Mouse (Mus musculus) testis, adult 2 months (tissue): ENCODE results near the gene She. TPM values are rescaled to one million over a fixed set of nuclear protein-coding genes. Genes with fewer than 3 reads are reported as not detected.

Experiments
- H3K27ac ChIP-seq: fragments of 200-500 bp; 2 replicates; pipeline ENCODE4 v1.5.1; 2012; ENCODE audit warnings: low read depth, low read length; ENCODE audit not compliant: control insufficient read depth, insufficient read depth
- H3K27me3 ChIP-seq: fragments of 200-500 bp; 2 replicates; pipeline ENCODE4 v1.6.1; 2012; ENCODE audit warnings: mild to moderate bottlenecking, low read length, moderate library complexity; ENCODE audit not compliant: control insufficient read depth, insufficient read depth
- H3K36me3 ChIP-seq: fragments of 200-500 bp; 2 replicates; pipeline ENCODE4 v1.6.1; 2012; ENCODE audit warnings: mild to moderate bottlenecking, low read length; ENCODE audit not compliant: control insufficient read depth, insufficient read depth
- H3K4me1 ChIP-seq: fragments of 200-500 bp; 2 replicates; pipeline ENCODE4 v1.6.1; 2012; ENCODE audit warnings: low read length; ENCODE audit not compliant: control insufficient read depth, insufficient read depth
- H3K4me3 ChIP-seq: fragments of 200-500 bp; 2 replicates; pipeline ENCODE4 v1.5.1; 2012; ENCODE audit warnings: low read depth, mild to moderate bottlenecking, low read length, moderate library complexity, mixed read lengths; ENCODE audit not compliant: control insufficient read depth
- CTCF ChIP-seq: fragments of 200-500 bp; IDR thresholded peaks from 2 replicates; pipeline ENCODE4 v1.5.1; 2012; ENCODE audit warnings: low read depth, mild to moderate bottlenecking, inconsistent platforms, low read length, moderate library complexity; ENCODE audit not compliant: control insufficient read depth, insufficient read depth, insufficient replicate concordance
- POLR2A ChIP-seq: fragments of 200-500 bp; IDR thresholded peaks from 2 replicates; pipeline ENCODE4 v1.6.1; 2012; ENCODE audit warnings: low read depth, mild to moderate bottlenecking, inconsistent platforms, low read length, moderate library complexity; ENCODE audit not compliant: control insufficient read depth
- polyA plus RNA-seq: library from polyadenylated mRNA; depleted of rRNA; stranded (reverse); fragments of >200 nt; gene quantifications from 2 replicates; pipeline ENCODE4 v1.2.3, GENCODE M21; 2012; rRNA removed

She gene
- 0.12 and 0.24 TPM in 2 replicates for polyA plus RNA-seq

GRCm38 (mm10) chr3:89830815-89831591 lies at the start of gene She:
Gene She (plus strand): TSS chr3:89831370.
- Histone ChIP-seq H3K4me3 (peak within 1 kb of the TSS; percentile 47), H3K36me3 (no peaks in the 10 kb centered on the region), H3K27me3 (no peaks in the 10 kb centered on the region), H3K4me1 (peaks cover 10% of the 10 kb centered on the region), H3K27ac (no peak within 1 kb of the TSS)
- no peak for TF ChIP-seq POLR2A
- no peak for TF ChIP-seq CTCF

- no peaks in the 10 kb centered on the region for H3K27me3 ChIP-seq
- no peak overlapping the region for H3K27ac ChIP-seq
- H3K4me3 ChIP-seq, result no peak overlapping the region
- TF ChIP-seq POLR2A (no peak), CTCF (no peak)
- H3K36me3 ChIP-seq, result peaks cover 6% of the 10 kb centered on the region
- no peaks in the 10 kb centered on the region for H3K4me1 ChIP-seq
Observed at GRCm38 (mm10) chr3:89781640-89782039, 49.5 kb upstream of the She start.

GRCm38 (mm10) chr3:89784991-89785753 lies 46.0 kb upstream of the She start:
- peak; percentile 84; the same call in 1 of the 2 replicates for TF ChIP-seq CTCF
- no peak for TF ChIP-seq POLR2A
- no peak overlapping the region for H3K27ac ChIP-seq
- no peaks in the 10 kb centered on the region for H3K27me3 ChIP-seq
- no peak overlapping the region for H3K4me3 ChIP-seq
- peaks cover 2% of the 10 kb centered on the region for H3K36me3 ChIP-seq
- peaks cover 4% of the 10 kb centered on the region for H3K4me1 ChIP-seq

- Histone ChIP-seq H3K27me3 (no peaks in the 10 kb centered on the region), H3K27ac (no peak overlapping the region), H3K36me3 (peaks cover 2% of the 10 kb centered on the region), H3K4me3 (no peak overlapping the region), H3K4me1 (peaks cover 4% of the 10 kb centered on the region)
- TF ChIP-seq CTCF, result no peak
Observed at GRCm38 (mm10) chr3:89786275-89786674, 44.9 kb upstream of the She start.

DNA sequence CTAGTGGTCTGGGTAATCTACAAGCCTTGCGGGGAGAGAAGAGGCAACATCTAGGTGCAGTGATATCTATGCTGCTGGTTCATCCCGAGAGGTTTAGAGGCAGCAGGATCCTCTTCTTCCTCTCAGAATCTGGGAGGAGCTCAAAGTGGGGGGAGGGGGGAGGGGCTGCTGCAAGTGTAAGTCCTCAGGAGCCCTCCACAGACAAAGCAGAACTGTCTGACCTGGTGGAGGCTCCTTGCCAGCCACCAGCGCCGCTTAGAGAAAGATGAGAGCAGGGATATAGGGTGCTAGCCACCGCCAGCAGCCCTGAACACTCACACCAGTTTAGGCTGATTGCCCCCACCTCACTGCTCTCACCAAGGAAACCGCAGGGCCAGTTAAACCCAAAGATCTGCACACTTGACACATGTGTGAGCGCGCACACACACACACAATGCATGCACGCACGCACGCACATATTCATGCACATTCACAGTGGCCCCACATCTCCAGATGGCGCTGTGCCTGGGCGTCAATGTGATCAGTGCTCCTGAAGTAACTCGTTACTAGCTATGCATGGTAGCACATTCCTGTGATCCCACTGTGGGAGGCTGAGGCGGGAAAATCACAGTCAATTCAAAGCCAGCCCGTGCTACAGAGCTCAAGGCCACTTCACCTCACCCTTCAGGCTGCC lies 42.4 kb upstream of the She start:
- H3K36me3 ChIP-seq, result no peaks in the 10 kb centered on the region
- H3K4me3 ChIP-seq, result no peak overlapping the region
- H3K4me1 ChIP-seq, result peaks cover 4% of the 10 kb centered on the region
- no peak for TF ChIP-seq POLR2A
- no peak for TF ChIP-seq CTCF
- H3K27ac ChIP-seq, result no peak overlapping the region
- no peaks in the 10 kb centered on the region for H3K27me3 ChIP-seq

DNA sequence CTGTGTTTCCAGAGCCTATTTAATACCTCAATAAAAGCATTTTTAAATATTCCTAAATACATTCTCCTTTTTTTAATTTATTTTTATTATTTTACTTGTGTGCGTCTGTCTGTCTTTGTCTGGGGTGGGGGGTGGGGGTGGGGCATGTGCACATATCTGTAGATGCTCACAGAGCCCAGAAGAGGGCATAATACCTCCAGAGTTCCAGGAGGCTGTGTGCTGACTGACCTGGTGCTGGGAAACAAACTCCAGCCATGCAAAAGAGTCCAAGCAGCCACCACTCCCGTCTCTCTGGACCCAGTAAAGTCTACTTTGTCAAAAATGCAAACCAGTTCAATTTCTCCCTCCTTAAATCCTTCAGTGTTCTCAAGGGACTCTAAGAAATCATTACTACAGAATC lies 36.6 kb upstream of the She start:
- no peak overlapping the region for H3K4me3 ChIP-seq
- H3K27me3 ChIP-seq, result no peaks in the 10 kb centered on the region
- no peak overlapping the region for H3K27ac ChIP-seq
- H3K4me1 ChIP-seq, result peaks cover under 1% of the 10 kb centered on the region; the same call in 1 of the 2 replicates
- no peak for TF ChIP-seq CTCF
- TF ChIP-seq POLR2A, result no peak
- H3K36me3 ChIP-seq, result no peaks in the 10 kb centered on the region

- H3K27ac ChIP-seq, result no peak overlapping the region
- TF ChIP-seq CTCF (no peak), POLR2A (no peak)
- H3K4me3 ChIP-seq, result no peak overlapping the region
- H3K4me1 ChIP-seq, result peaks cover 2% of the 10 kb centered on the region; the same call in 1 of the 2 replicates
- H3K27me3 ChIP-seq, result no peaks in the 10 kb centered on the region
- no peaks in the 10 kb centered on the region for H3K36me3 ChIP-seq
Observed at GRCm38 (mm10) chr3:89795746-89796145, 35.4 kb upstream of the She start.
